Comparison of ENCODE assay signal across 20 mouse cellular contexts in the genomic region with DNA sequence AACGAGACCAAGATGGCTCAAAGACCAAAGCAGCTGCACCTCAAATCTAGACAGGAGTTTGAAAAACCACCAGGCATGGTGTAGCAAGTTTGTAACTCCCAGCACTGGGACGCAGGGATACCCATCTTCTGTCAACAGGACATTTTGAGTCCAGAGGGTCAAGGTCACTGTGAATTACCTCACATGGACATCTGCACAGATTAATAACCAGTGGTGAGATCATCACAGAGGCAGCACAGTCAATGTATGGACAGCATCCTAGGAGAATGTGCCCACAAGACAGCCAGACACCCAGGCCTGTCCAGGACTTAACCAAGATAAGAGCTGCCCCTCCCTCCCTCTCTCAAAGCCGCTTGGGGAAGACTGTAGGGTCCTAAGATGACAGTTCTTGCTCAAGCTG. TPM values are rescaled to one million over a fixed set of nuclear protein-coding genes. Genes with fewer than 3 reads are reported as not detected.
"Had no signal": no experiment of that assay in that cellular context is flagged by ENCODE, and none has a peak within 500 bp of the region (broad histone marks: within the 10 kb centered on the region; RNA-seq: fewer than 3 reads in every experiment).

No protein-coding gene starts in this region.

- DNase-seq: lung, adult 2 months; lung, postnatal 14 days; lung, postnatal 36 days; right cerebral cortex, postnatal 14 days; thymus, adult 2 months; thymus, postnatal 25 days; thymus, postnatal 4 days had no signal

- H3K27ac ChIP-seq: lung, embryonic 15.5 days; macrophage; midbrain, embryonic 13.5 days; midbrain, embryonic 15.5 days; neural tube, embryonic 13.5 days; neural tube, embryonic 15.5 days; stomach, embryonic 15.5 days; stomach, postnatal 0 days had no signal

- H3K9me3 ChIP-seq: liver, embryonic 15.5 days; lung, embryonic 15.5 days; megakaryocyte, embryonic 14.5 days; midbrain, embryonic 13.5 days; midbrain, embryonic 15.5 days; neural tube, embryonic 13.5 days; neural tube, embryonic 15.5 days; stomach, embryonic 15.5 days had no signal

- H3K9ac ChIP-seq: liver, embryonic 15.5 days; lung, embryonic 15.5 days; midbrain, embryonic 13.5 days; midbrain, embryonic 15.5 days; neural tube, embryonic 13.5 days; neural tube, embryonic 15.5 days; stomach, embryonic 15.5 days had no signal

- H3K4me3 ChIP-seq: liver, embryonic 15.5 days; lung, embryonic 15.5 days; megakaryocyte, embryonic 14.5 days; midbrain, embryonic 13.5 days; midbrain, embryonic 15.5 days; neural tube, embryonic 13.5 days; neural tube, embryonic 15.5 days; stomach, embryonic 15.5 days had no signal

- ATAC-seq: lung, postnatal 0 days; midbrain, embryonic 13.5 days; midbrain, embryonic 15.5 days had no signal

- H3K4me2 ChIP-seq: liver, embryonic 15.5 days; lung, embryonic 15.5 days; midbrain, embryonic 11.5 days; midbrain, embryonic 13.5 days; midbrain, embryonic 15.5 days; neural tube, embryonic 13.5 days; neural tube, embryonic 15.5 days; stomach, embryonic 15.5 days had no signal

- H3K36me3 ChIP-seq: liver, embryonic 15.5 days; lung, embryonic 15.5 days; midbrain, embryonic 13.5 days; midbrain, embryonic 15.5 days; neural tube, embryonic 13.5 days; neural tube, embryonic 15.5 days; stomach, embryonic 15.5 days had no signal

RNA-seq across cellular contexts. Expression of gene Mef2b, which starts 30.6 kb away (rescaled TPM):
- total RNA-seq: megakaryocyte progenitor cell, adult 5-6 weeks had no signal
- polyA plus RNA-seq: liver, embryonic 15.5 days; macrophage had no signal
